Mouse (Mus musculus) adrenal gland, postnatal 10 days (tissue): ENCODE measurements around the gene Tmem42. TPM values are rescaled to one million over a fixed set of nuclear protein-coding genes. Genes with fewer than 3 reads are reported as not detected.

Experiments
- DNase-seq: peaks from one replicate; pipeline ENCODE4 v3.0.0; 2021; ENCODE audit warnings: mixed read lengths
- long read RNA-seq, 2 experiments: library from polyadenylated mRNA; stranded (forward); transcript quantifications; one replicate each; pipeline ENCODE4 v2.0.0; 2021
- total RNA-seq, 2 experiments: library from RNA; stranded (reverse); gene quantifications; 2 replicates each; pipeline ENCODE4 v1.2.3; 2021

Gene Tmem42
- 10 to 100 TPM; 15.0 to 18.4 TPM for total RNA-seq
- long read RNA-seq, experiment 1, transcript Tmem42-201 (3 exons, 1,041 nt): major isoform, 30 of 38 reads
- long read RNA-seq, experiment 1, partial matches to known transcripts: 4 of 38 reads
- long read RNA-seq, experiment 1, other reads (novel, unspliced or antisense): 3 of 38 reads
- long read RNA-seq, experiment 2, transcript Tmem42-201 (3 exons, 1,041 nt): major isoform, 18 of 24 reads
- long read RNA-seq, experiment 2, partial matches to known transcripts: 4 of 24 reads
- long read RNA-seq, experiment 2, other reads (novel, unspliced or antisense): 2 of 24 reads

DNA sequence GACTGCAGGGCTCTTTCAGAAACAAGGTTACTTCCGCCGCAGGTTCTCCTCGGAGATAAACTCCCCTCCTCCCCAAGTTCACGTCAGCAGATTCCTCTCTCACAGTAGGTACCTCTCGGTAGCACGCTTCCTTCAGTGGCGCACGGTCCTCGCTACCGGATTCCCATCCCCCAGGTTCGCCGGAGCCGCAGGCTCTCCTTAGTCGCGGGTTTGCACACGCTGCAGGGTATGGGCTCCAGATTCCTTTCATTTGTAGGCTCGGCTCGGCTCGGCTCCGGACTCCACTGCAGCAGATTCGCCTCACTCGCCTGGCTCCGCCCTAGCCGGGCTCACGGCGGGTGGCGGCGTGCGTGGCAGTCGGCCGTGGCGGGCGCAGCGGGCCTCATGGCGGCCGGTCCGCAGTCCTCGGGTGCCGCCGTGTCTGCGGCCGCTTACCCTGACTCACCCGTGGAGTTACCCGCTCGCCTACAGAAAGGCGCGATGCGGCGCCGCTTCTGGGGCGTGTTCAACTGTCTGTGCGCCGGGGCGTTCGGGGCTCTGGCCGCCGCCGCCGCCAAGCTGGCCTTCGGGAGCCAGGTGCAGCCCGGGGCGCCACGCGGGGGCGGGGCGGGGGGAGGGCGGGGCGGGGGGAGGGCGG is at the start of gene Tmem42:
Tmem42 (plus strand) TSS at position 332 of the 637 bp plus-strand sequence.
- peak; percentile 90 for DNase-seq

DNA sequence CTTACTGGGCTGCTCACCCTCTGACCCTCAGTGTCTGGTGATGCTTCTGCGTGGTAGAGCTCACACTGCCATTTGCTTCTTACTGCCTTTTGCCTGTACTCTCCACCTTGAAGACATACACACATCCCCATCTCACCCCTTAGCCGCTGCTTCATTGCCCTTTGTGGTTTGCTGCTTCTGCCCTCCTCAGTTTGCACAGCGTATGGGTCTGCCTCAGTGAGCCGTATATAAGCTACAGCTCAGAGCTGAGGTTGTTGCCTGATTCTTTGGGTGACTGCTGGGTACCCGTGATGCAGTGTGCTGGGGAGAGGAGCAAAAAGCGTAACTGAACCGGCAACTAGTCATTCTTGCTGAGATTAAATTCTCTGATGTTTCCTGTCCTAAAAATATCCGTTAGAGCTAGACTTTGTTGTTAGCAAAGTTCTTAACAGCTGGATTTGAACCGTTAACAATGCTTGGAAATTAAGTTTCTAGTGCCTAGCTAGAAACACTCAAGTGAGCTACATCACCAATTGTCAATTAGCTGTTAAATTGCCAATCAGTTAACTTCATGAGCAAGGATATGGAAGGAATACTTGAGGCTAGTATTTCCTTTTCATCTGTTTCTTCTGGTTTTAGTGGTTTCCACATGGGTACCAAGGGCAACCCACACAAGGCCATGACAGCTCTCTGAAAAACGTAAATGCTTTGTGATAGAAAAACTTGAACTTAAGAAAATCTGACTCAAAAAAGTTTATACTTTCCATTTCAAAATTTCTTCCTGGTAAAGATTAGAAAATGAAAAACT is 22.5 kb upstream of the Tmem42 start:
- DNase-seq: no peak

DNA sequence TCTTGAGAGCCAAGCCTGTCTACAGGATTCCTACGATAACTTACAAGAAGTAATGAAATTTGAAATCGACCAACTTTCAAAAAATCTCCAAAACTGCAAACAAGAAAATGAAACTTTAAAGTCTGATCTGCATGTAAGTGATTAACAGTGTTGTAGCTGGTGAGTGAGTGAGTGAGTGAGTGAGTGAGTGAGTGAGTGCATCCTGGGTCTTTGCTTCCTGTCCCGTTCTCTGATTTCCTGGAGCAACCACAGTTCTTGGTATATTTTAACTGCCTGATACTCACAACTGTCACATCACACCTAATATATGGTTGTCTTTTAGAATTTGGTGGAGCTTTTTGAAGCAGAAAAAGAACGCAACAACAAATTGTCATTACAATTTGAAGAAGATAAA is 21.9 kb upstream of the Tmem42 start:
- no peak for DNase-seq

DNA sequence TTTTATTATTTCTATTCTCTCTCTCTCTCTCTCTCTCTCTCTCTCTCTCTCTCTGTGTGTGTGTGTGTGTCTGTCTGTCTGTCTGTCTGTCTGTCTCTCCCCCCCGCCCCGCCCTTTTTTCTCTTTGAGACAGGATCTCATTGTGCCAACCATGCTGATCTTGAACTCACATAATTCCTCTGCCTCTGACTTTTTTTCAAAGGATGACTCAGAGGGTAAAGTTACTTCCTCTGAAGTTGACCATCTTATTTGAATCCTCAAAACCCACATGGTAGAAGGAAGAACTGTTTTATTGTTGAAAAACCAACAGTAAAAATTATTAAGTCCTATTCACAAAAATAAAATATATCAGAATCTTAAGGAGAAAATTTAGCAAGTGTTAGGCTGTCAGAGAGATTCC is 16.4 kb upstream of the Tmem42 start:
- DNase-seq: no peak

DNA sequence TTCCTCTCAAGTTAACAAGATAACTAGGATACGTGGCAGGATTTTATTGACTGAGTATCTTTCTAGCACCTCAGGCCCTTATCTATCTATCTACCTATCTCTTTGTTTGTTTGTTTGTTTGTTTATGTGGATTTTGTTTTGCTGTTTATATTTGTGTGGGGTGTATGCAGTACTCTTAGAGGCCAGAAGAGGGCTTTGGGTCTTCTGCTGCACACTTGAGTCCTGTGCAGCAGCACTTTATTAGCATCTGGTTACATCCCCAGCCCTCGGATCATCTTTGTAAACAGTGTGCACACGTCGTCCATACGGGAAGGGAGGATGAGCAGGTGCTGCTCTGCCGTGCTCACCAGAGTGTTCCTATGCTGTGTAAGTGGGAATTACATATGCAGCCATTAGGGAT is 15.1 kb upstream of the Tmem42 start:
- DNase-seq: no peak

DNA sequence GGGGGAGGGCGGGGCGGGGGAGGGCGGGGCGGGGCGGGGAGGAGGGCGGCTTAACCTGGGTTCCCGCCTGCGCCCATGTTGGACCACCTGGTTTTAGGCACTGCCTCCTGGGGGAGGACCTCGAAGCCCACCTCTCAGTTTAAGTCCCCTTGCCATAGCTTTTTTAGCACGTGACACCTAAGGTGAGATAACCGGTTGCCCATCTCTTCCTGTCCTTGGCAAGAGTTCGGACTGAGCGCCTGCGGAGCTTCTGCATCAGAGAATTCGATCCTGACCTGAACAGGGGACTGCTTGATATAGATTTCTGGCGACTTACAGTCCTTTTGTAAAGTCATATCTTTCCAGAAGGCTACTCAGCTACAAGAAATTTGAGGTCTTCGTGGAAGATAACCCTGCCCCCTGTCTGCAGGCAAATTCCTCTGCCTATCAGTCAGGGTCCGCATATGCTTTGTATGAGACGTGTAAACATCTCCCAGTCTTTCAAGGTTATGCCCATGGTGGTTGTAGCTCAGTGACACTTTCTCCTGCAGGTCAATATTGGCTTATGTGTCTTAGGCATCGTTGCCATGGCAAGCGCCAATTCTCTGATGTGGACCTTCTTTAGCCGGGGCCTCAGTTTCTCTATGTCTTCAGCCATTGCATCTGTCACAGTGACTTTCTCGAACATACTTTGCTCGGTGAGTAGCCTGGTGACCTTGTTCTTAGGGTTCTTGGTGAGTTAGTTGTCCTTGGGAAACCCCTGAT is 682 bp downstream of the Tmem42 start:
- peak; percentile 3 for DNase-seq

DNA sequence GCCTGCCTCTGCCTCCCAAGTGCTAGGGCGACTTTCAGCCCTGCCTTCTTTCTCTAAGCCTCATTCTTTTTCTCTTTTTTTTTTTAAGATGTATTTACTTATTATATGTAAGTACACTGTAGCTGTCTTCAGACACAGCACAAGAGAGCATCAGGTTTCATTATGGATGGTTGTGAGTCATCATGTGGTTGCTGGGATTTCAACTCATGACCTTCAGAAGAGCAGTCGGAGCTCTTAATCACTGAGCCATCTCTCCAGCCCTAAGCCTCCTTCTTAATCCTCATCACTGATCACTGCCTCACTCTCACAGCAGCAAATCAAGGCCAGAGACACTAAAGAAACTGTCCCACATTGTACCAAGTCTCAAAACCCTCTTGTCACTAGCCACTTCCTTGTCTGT is 3.1 kb downstream of the Tmem42 start:
- DNase-seq: no peak

DNA sequence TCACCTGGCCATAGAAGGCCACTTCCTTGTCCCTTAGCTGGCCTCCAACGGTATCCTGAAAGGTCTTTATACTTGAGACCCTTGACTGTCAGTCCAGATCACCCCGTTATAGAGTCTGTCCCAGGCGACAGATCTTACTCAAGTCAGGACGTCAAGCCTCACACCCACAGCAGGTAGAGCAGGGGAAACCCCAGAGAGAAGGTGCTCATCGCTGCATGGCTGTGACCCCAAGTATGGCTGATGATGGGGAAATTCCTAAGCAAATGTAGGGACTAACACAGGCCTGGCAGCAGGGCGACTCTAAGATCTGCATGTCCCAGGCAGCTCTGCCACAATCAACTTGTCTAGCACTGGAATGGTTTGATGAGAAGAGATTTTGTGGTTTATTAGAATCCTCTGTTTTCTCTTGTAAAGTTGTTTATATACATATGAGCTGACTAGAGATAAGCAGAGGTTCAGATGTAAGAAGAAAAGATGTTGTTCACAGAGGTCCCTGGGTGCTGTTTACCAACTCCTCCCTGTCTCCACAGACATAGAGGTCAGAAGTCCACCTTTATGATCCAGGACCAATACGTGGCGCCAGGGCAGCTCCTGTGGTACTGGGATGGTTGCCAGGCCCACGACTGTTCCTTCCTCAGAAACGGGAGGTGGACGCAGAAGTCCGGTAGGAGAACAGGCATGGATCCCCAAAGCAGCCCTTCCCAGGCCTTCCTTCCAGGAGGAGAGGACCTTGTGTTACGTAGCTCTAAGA is 10.5 kb downstream of the Tmem42 start:
- no peak for DNase-seq

DNA sequence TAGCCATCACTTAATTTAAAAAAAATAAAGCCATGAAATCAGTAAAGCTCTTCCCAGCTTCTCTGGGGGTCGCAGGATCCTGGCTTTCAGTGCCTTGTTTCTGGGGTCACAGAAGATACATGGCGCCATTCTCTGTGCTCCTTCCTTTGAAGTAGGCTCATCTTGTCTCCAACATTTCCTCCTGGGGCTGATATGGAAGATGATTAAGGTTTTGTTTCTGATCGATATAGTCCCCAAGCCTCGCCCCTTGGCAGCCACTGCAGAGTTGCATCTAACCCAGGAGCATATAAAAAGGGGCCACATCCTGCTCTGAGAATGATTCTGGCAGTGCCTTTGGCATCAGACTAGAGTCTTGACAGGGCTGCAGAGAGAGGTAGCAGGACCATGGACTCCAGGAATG is 13.3 kb downstream of the Tmem42 start, which contains the start of gene Tgm4:
Tgm4 (plus strand) TSS at position 301 of the 400 bp plus-strand sequence.
- no peak for DNase-seq

DNA sequence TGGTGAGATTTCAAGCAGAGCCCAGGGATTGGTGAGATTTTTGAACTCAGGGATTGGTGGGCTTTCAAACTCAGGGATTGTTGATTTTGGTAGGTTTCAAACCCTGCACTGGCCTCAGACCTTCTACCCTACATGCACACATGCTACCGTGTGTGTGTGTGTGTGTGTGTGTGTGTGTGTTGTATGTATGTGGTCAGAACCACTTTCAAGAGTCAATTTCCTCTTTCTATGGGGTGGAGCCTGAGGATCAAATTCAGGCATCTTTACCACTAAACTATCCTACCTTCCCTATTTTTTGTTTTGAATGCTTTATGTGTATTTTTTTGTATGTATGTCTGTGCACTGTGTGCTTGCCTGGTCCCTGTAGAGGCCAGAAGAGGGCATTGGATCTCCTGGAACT is 26.5 kb downstream of the Tmem42 start:
- DNase-seq: no peak

DNA sequence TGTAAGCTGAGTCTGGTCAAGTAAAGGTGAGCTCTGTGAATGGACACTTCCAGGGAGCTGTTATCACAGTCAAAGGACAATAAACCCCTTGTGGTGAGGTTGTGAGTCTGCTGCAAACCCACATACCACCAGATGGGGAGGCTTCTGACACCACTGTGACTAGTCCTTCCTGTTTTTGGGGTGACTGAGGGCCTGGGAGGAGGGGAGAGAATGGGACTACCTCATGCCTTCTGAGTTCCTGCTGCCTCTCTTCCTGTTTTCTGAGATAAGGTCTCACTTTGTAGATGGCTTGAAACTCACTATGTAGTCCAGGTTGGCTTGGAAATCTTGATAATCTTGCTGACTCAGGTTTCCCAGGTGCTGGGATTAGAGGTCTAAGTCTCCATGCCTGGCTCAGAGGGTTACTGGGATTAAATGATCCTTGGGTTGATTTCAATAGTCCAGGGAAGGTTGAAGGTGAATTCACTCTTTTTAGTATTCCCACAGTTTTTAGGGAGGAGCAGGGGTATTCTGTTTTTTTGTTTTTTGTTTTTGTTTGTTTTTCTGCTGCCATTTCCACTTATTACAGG is 37.7 kb downstream of the Tmem42 start:
- DNase-seq: no peak

DNA sequence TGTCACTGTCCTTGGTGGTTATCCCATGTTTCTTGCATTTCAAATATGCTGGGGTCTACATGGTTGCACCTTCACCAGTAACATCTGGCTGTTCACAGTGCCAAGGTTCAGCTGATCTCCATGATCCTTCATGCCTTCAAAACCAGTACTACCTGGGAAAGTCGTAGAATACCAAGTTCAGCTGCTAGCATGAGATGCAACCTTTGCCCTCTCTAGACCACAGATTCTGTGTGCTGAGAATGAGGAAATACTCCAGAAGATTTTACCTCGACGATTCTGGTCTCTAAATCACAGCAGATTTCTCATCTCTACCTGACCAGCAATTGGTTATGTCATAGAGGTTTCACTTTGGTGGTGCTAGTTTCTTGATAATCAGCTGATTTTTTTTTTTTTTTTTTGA is 39.0 kb downstream of the Tmem42 start:
- no peak for DNase-seq

Other genes with a start within 250 kb of the Tmem42 start
- 10 to 100 TPM; 14.2 to 19.0 TPM for gene Tcaim, start 215.8 kb upstream of the Tmem42 start, total RNA-seq
- gene Gm35549, start 177.3 kb upstream of the Tmem42 start, total RNA-seq: not detected
- 100 to 1,000 TPM in 1 of 2 experiments, 10 to 100 TPM in 1; 93.7 to 136 TPM for gene Zfp445, start 155.3 kb upstream of the Tmem42 start, total RNA-seq
- gene Zkscan7, start 135.6 kb upstream of the Tmem42 start, total RNA-seq: 10 to 100 TPM in 1 of 2 experiments, 1 to 10 TPM in 1; 8.5 to 12.5 TPM
- gene Zfp105, start 98.3 kb upstream of the Tmem42 start, total RNA-seq: 1 to 10 TPM; 5.6 to 5.9 TPM
- 10 to 100 TPM; 28.0 to 28.3 TPM for gene 1110059G10Rik, start 70.3 kb upstream of the Tmem42 start, total RNA-seq
- gene Kif15, start 70.3 kb upstream of the Tmem42 start, total RNA-seq: 10 to 100 TPM; 11.3 to 15.4 TPM
- gene Tgm4, start 13.4 kb downstream of the Tmem42 start, total RNA-seq: under 1 TPM; 0.21 to 0.82 TPM
- gene Zdhhc3, start 91.9 kb downstream of the Tmem42 start, total RNA-seq: 10 to 100 TPM; 54.8 to 61.9 TPM
- 10 to 100 TPM; 40.7 to 44.3 TPM for gene Exosc7, start 91.9 kb downstream of the Tmem42 start, total RNA-seq
- 10 to 100 TPM; 51.8 to 56.9 TPM for gene Clec3b, start 129.6 kb downstream of the Tmem42 start, total RNA-seq
- under 1 TPM; 0.48 to 0.99 TPM for gene Cdcp1, start 194.7 kb downstream of the Tmem42 start, total RNA-seq
- gene Tmem158, start 239.4 kb downstream of the Tmem42 start, total RNA-seq: 10 to 100 TPM; 13.6 to 16.1 TPM